Mouse (Mus musculus): ENCODE results near the gene Ergic1. TPM values are rescaled to one million over a fixed set of nuclear protein-coding genes. Genes with fewer than 3 reads are reported as not detected.

The Ergic1 gene
- polyA plus RNA-seq, 1 experiment from 2014 or later: 89.6 TPM

GRCm38 (mm10) chr17:26689810-26690209, 128.5 kb downstream of the Ergic1 start:
- H3K4me1 ChIP-seq: peaks cover 9% of the 10 kb centered on the region; the same call in 1 of the 2 replicates
- no peak for ATAC-seq (ENCODE audit: low FRiP score, low read depth)
- H3K27ac ChIP-seq (replicated peaks): no peak overlapping the region
- H3K27me3 ChIP-seq: no peaks in the 10 kb centered on the region
- no peak overlapping the region for H3K9ac ChIP-seq (replicated peaks)
- no peak overlapping the region for H3K4me2 ChIP-seq (replicated peaks)
- no peaks in the 10 kb centered on the region; the same call in 1 of the 2 replicates for H3K36me3 ChIP-seq
- H3K4me3 ChIP-seq: no peak overlapping the region
- WGBS: 88% methylated on average over 2 of the region's 2 CpGs
- H3K9me3 ChIP-seq: no peaks in the 10 kb centered on the region

- Histone ChIP-seq H3K27me3 (no peaks in the 10 kb centered on the region), H3K4me3 (no peak overlapping the region), H3K4me1 (peaks cover 9% of the 10 kb centered on the region; the same call in 1 of the 2 replicates), H3K36me3 (no peaks in the 10 kb centered on the region), H3K4me2 (replicated peaks) (no peak overlapping the region), H3K27ac (replicated peaks) (no peak overlapping the region), H3K9ac (replicated peaks) (no peak overlapping the region), H3K9me3 (no peaks in the 10 kb centered on the region)
- WGBS: 72% methylated on average over 5 of the region's 5 CpGs
- ATAC-seq (ENCODE audit: low FRiP score, low read depth): no peak
Observed at GRCm38 (mm10) chr17:26690236-26690635, 128.9 kb downstream of the Ergic1 start.

GRCm38 (mm10) chr17:26691110-26691509, 129.8 kb downstream of the Ergic1 start:
- WGBS: 88% methylated on average over 7 of the region's 7 CpGs
- Histone ChIP-seq H3K27ac (replicated peaks) (no peak overlapping the region), H3K27me3 (no peaks in the 10 kb centered on the region), H3K9ac (replicated peaks) (no peak overlapping the region), H3K9me3 (no peaks in the 10 kb centered on the region), H3K36me3 (peaks cover 6% of the 10 kb centered on the region), H3K4me2 (replicated peaks) (no peak overlapping the region), H3K4me3 (no peak overlapping the region), H3K4me1 (peaks cover 9% of the 10 kb centered on the region; the same call in 1 of the 2 replicates)
- no peak for ATAC-seq (ENCODE audit: low FRiP score, low read depth)

- 87% methylated on average over 7 of the region's 7 CpGs for WGBS
- no peak overlapping the region for H3K4me3 ChIP-seq
- H3K27ac ChIP-seq (replicated peaks): no peak overlapping the region
- peaks cover 8% of the 10 kb centered on the region; the same call in 1 of the 2 replicates for H3K4me1 ChIP-seq
- peaks cover 19% of the 10 kb centered on the region for H3K36me3 ChIP-seq
- no peaks in the 10 kb centered on the region for H3K9me3 ChIP-seq
- no peak overlapping the region for H3K4me2 ChIP-seq (replicated peaks)
- H3K9ac ChIP-seq (replicated peaks): no peak overlapping the region
- ATAC-seq (ENCODE audit: low FRiP score, low read depth): no peak
- H3K27me3 ChIP-seq: no peaks in the 10 kb centered on the region
Observed at GRCm38 (mm10) chr17:26693424-26693823, 132.1 kb downstream of the Ergic1 start.

- Histone ChIP-seq H3K9ac (replicated peaks) (no peak overlapping the region), H3K4me3 (no peak overlapping the region), H3K27ac (replicated peaks) (no peak overlapping the region), H3K4me1 (peaks cover 6% of the 10 kb centered on the region; the same call in 1 of the 2 replicates), H3K9me3 (no peaks in the 10 kb centered on the region), H3K36me3 (peaks cover 27% of the 10 kb centered on the region), H3K27me3 (no peaks in the 10 kb centered on the region), H3K4me2 (replicated peaks) (no peak overlapping the region)
- ATAC-seq (ENCODE audit: low FRiP score, low read depth): no peak
- 79% methylated on average over 7 of the region's 7 CpGs for WGBS
Observed at GRCm38 (mm10) chr17:26694171-26694570, 132.9 kb downstream of the Ergic1 start.

GRCm38 (mm10) chr17:26695193-26695592, 133.9 kb downstream of the Ergic1 start:
- H3K9me3 ChIP-seq: no peaks in the 10 kb centered on the region
- H3K4me3 ChIP-seq: no peak overlapping the region
- H3K4me1 ChIP-seq: no peaks in the 10 kb centered on the region
- no peak overlapping the region for H3K9ac ChIP-seq (replicated peaks)
- no peaks in the 10 kb centered on the region for H3K27me3 ChIP-seq
- no peak overlapping the region for H3K27ac ChIP-seq (replicated peaks)
- 95% methylated on average over 3 of the region's 3 CpGs for WGBS
- H3K36me3 ChIP-seq: peaks cover 37% of the 10 kb centered on the region
- no peak for ATAC-seq (ENCODE audit: low FRiP score, low read depth)
- H3K4me2 ChIP-seq (replicated peaks): no peak overlapping the region

GRCm38 (mm10) chr17:26698846-26699245, 137.6 kb downstream of the Ergic1 start:
- Histone ChIP-seq H3K36me3 (peaks cover 48% of the 10 kb centered on the region), H3K4me2 (replicated peaks) (no peak overlapping the region), H3K4me3 (no peak overlapping the region), H3K27me3 (no peaks in the 10 kb centered on the region), H3K27ac (replicated peaks) (no peak overlapping the region), H3K9ac (replicated peaks) (no peak overlapping the region), H3K9me3 (no peaks in the 10 kb centered on the region), H3K4me1 (no peaks in the 10 kb centered on the region; the same call in 1 of the 2 replicates)
- WGBS: 89% methylated on average over 5 of the region's 5 CpGs
- ATAC-seq (ENCODE audit: low FRiP score, low read depth): no peak

GRCm38 (mm10) chr17:26699819-26700616, 138.7 kb downstream of the Ergic1 start:
- Histone ChIP-seq H3K27me3 (no peaks in the 10 kb centered on the region), H3K27ac (replicated peaks) (no peak overlapping the region), H3K9me3 (no peaks in the 10 kb centered on the region), H3K4me3 (no peak overlapping the region), H3K4me2 (replicated peaks) (no peak overlapping the region), H3K9ac (replicated peaks) (no peak overlapping the region), H3K4me1 (no peaks in the 10 kb centered on the region; the same call in 1 of the 2 replicates), H3K36me3 (peaks cover 51% of the 10 kb centered on the region)
- no peak for ATAC-seq (ENCODE audit: low FRiP score, low read depth)
- WGBS: 96% methylated on average over 10 of the region's 10 CpGs

GRCm38 (mm10) chr17:26701565-26701964, 140.3 kb downstream of the Ergic1 start:
- peaks cover 41% of the 10 kb centered on the region for H3K36me3 ChIP-seq
- H3K9me3 ChIP-seq: no peaks in the 10 kb centered on the region
- no peak overlapping the region for H3K27ac ChIP-seq (replicated peaks)
- H3K27me3 ChIP-seq: no peaks in the 10 kb centered on the region
- H3K4me1 ChIP-seq: no peaks in the 10 kb centered on the region; the same call in 1 of the 2 replicates
- H3K4me3 ChIP-seq: no peak overlapping the region
- H3K4me2 ChIP-seq (replicated peaks): no peak overlapping the region
- ATAC-seq (ENCODE audit: low FRiP score, low read depth): no peak
- H3K9ac ChIP-seq (replicated peaks): no peak overlapping the region
- WGBS: 83% methylated on average over 13 of the region's 13 CpGs

- Histone ChIP-seq H3K27me3 (no peaks in the 10 kb centered on the region), H3K36me3 (peaks cover 36% of the 10 kb centered on the region), H3K9ac (replicated peaks) (no peak overlapping the region), H3K4me1 (no peaks in the 10 kb centered on the region; the same call in 1 of the 2 replicates), H3K27ac (replicated peaks) (no peak overlapping the region), H3K4me2 (replicated peaks) (no peak overlapping the region), H3K4me3 (no peak overlapping the region), H3K9me3 (no peaks in the 10 kb centered on the region)
- 75% methylated on average over 4 of the region's 4 CpGs for WGBS
- ATAC-seq (ENCODE audit: low FRiP score, low read depth): no peak
Observed at GRCm38 (mm10) chr17:26702621-26703020, 141.3 kb downstream of the Ergic1 start.

GRCm38 (mm10) chr17:26703671-26704070, 142.4 kb downstream of the Ergic1 start:
- no peaks in the 10 kb centered on the region; the same call in 1 of the 2 replicates for H3K4me1 ChIP-seq
- whole genome bisulfite sequencing: 91% methylated on average over 4 of the region's 4 CpGs

GRCm38 (mm10) chr17:26705463-26706359, 144.4 kb downstream of the Ergic1 start:
- no peak overlapping the region for H3K4me2 ChIP-seq (replicated peaks)
- peaks cover 9% of the 10 kb centered on the region; the same call in 1 of the 2 replicates for H3K36me3 ChIP-seq
- WGBS: 85% methylated on average over 11 of the region's 11 CpGs
- no peaks in the 10 kb centered on the region for H3K9me3 ChIP-seq
- no peak for ATAC-seq (ENCODE audit: low FRiP score, low read depth)
- H3K4me3 ChIP-seq: no peak overlapping the region
- no peaks in the 10 kb centered on the region for H3K27me3 ChIP-seq
- H3K9ac ChIP-seq (replicated peaks): no peak overlapping the region
- peaks cover 2% of the 10 kb centered on the region; the same call in 1 of the 2 replicates for H3K4me1 ChIP-seq
- H3K27ac ChIP-seq (replicated peaks): no peak overlapping the region

More at GRCm38 (mm10) chr17:26703671-26704070, 142.4 kb downstream of the Ergic1 start:
- Histone ChIP-seq H3K9ac (replicated peaks) (no peak overlapping the region), H3K9me3 (no peaks in the 10 kb centered on the region), H3K4me3 (no peak overlapping the region), H3K27ac (replicated peaks) (no peak overlapping the region), H3K4me2 (replicated peaks) (no peak overlapping the region), H3K27me3 (no peaks in the 10 kb centered on the region), H3K36me3 (peaks cover 29% of the 10 kb centered on the region)
- no peak for ATAC-seq (ENCODE audit: low FRiP score, low read depth)
